Mouse (Mus musculus): ENCODE data around the gene Sfrp2.
A peak's percentile ranks its signal among the peaks of the same experiment; 100 is the strongest.

Gene Sfrp2

DNA sequence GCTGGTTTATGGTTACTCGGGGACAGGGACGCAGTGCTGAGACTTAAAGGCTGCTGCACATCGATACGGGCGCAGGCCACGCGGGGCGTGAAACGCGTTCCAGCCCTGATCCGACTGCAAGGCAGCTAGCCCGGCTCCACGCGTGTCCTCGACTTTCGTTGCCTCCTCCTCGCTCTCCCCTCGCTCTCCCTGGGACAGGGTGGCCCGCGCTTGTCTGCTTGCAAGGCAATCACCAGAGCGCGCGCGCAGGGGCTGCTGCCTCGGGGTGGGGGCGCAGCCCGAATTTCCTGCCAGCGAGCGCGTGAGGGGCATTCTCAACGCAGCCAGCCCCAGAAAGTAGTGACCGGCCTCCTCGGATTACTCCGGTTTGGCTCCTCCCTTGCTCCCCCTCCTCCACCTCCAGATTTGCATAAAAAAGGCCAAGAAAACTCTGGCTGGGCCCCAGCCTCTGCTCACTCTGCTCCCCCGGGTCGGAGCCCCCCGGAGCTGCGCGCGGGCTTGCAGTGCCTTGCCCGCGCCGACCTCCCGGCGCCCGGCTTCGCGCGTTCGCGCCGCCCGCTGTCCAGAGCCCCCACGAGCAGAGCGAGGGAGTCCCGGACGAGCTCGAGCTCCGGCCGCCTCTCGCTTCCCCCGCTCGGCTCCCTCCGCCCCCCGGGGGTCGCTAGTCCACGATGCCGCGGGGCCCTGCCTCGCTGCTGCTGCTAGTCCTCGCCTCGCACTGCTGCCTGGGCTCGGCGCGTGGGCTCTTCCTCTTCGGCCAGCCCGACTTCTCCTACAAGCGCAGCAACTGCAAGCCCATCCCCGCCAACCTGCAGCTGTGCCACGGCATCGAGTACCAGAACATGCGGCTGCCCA, at the start of gene Sfrp2:
TSS of gene Sfrp2 (plus strand) at position 451 of the 855 bp plus-strand sequence.
- peak; percentile 4 for DNase-seq

DNA sequence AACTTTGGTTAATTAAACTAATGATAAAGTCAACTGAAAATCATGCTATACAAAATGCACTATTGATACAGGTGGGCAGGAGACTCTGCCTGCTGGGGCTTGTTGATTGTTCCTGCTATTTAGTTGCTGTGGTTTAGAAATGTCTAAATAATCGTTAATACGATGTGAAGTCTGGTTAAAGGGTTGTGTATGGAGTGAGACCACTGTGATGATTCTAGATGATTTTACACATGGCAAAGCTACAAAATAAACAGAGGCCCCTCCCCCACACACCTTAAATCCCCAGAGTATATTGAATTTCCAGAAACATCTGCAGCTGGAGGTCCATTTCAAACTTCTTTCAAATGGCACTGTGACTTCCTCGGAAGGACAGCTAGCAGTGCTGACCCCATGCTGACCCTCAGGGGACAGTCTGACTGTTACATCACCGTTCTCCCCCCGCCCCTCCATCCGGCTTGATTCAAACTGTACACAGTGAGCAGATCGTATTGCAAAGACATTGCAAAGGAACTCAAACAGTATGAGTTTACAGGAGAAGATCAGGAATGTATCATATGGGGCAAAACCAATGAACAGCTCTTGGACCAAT, 48.4 kb upstream of the Sfrp2 start:
- DNase-seq: no peak

DNA sequence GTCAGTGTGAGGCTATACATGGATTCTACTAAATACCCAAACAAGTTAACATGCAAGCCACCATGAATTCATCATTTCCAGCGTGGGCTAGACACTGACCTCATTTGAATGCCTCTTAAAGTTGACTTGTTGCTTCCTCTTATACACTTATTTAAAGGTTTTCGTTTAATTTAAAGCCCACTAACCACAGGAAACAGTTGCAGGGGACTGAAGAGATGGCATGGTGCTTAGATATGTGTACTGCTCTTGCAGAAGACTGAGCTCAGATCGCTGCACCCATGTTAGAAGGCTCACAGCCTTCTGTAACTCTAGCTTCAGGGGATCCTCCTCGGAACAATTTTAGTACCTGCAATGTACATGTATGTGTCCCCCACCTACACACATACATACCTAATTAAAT, 47.5 kb upstream of the Sfrp2 start:
- no peak for DNase-seq

DNA sequence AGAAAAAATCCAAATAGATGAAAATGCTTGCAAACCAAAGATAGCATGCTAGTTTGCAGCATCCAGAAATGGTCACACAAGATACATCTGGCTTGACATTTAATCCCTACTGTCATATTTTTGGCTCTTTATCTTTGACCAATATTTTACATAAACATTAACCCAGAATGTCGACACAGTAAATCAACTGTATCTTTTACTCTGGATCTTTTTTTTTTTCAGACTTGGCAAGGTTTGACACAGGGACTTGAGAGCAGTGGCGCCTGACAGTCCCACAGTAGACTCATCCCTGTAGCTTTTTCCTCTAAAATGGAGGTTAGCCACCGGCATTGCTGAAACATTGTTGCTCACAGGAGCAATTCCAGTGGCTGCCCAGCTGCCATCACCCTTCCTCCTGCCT, 37.9 kb upstream of the Sfrp2 start:
- DNase-seq: no peak

DNA sequence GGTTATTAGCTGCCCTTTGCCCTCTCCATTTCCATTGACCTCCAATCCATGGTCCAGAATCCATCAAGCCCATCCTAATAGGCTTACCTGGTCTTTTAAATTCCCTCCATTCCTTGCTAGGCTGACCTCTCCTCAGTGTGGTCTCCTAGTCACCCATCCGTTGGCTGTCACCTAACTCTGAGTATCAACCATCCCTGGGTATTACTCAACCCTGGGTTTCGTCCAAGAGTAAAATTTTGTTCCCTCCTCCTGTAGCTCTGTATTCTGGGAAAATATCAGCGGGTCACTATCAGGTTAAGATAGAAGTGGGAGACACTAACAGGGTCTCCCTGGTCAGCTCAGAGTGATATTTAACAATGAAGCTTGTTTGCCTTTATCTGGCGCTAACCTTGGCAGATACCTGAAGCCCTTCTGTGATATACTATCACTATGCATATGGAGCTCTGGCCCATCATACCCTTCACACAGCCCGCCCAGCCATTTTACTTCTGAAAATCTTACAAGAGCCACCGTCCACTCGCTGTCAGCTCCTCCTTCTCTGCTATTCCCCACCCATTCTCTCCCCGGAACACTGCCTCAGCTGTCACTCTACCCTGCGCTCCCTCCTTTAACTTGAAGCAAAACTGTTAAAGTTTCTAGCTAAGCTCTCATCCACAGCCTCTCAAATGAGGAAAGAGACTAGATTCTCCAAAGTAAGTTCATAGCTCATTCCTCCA, 37.3 kb upstream of the Sfrp2 start:
- DNase-seq: no peak

DNA sequence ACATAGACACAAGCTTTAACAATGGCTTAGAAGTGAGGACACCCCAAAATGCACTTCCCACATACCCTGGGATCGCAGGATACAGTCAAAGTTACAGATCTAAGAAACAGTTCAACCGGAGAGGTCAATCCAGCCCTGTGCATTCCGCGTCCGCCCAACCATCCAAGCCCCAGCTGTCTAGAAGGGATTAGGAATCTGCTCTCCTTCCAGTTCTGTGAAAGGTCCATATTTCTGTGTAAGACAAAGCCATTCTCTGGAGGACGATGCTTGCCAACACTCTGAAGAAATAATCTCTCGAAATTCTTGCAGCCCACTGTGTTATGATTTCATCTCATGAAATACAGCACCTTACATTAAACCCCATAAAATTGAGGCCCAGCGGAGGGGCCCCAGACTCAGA, 32.1 kb upstream of the Sfrp2 start:
- DNase-seq: no peak

DNA sequence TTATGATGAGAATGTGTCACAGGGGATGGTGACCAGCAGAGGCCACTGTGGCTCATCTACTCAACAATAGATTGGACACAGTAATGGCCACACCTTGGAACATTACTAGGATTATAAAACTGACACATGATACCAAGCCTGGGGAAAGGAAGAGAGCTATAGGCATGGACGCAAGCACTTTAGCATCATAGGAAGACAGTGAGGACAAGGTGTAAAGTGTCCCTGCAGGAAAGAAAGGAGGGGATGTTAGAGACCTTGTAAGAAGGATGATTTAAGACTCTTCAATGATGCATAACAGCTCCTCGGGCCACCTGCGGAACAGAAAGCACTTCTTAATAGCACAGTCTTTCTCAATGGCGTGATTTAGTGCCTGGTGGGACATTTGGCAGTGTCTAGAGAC, 29.1 kb upstream of the Sfrp2 start:
- no peak for DNase-seq

DNA sequence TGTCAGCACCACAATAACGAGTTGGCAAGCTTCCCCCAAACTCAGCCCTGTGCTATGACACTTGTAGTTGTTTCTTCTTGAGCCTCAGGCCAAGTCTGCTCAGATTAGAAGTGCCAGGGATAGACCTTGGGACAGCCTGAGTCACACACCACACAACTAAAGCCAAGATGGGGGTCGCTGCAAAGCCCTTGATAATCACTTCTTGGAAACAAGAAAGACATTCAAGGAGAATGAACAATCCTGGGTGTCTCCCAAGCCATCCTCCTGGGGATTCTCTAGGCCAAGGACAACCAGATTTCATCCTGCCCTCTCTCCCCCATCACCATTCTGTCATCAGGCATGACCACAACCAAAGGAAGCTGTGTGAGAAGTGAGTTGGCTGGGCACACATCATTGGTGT, 25.9 kb upstream of the Sfrp2 start:
- no peak for DNase-seq

DNA sequence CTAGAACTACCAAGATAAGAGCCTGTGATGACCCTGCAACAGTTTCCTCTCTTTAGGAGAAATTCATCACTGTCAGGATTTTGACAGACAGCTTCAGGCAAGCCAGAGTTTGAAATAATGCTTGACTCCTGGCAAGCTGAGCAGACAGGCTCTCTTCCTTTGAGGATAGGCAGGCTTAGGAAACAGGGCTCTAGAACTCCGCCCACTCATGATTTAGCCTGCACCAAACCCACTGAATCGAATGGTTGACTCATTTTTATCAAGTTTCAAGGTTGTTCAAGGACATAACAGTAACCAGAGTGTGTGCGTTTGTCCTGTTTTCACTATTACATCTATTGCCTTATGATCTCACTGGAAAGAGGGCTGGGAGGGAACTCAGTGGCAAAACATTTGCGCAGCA, 18.8 kb upstream of the Sfrp2 start:
- no peak for DNase-seq

DNA sequence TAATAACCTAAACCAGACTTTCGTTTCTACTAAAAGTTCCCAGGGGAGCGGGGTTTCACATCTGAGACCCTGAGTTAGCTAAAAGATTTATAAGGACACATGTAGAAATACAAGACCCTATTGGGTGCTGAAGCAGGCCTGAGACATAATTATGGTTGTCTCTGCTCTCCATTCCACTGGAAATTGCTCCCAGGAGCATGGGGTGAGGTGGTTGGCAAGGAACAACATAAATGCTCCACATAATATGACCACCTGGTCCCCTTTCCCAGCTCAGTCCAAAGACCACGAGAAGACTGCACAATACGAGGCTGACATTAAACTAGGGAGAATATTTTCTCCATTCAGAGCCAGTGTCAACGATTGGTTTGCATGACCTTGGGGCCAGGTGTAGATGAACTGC, 18.2 kb upstream of the Sfrp2 start:
- no peak for DNase-seq

DNA sequence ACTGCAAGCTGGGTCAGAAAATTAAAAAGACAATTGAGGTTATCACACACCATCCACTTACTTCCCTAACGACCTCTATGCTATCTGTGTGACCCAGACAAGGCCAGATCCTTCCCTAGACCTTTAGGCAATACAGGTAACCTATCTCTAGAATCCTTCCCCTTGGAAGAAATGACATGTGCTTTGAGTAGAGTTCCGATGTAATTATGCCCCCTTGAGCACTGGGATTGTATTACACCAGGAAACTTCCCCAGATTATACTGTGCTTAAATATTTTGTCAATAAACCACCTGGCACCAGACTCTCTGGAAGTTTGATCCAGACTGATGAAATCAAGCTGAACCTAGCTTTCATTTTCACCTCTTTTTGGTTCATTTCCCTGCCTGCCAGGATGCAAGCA, 14.5 kb upstream of the Sfrp2 start:
- no peak for DNase-seq

DNA sequence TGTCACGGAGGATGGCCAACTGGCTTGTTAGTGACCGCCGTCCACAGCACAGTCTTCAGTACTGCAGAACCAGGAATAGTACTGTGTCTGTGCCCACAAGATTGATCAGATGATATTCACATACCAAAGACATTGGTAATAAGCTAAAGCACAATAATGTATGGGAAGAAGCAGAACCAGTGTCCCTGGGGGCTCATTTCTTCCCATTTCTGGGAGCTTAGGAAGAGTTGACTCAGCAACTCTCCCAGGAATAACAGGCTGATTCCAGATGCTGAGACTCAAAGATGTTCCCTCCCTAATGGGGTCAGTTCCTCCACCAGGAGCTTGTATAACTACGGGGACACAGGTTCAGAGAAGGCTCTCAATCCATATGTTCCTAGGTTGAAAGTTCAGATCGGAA, 13.9 kb upstream of the Sfrp2 start:
- DNase-seq: no peak

DNA sequence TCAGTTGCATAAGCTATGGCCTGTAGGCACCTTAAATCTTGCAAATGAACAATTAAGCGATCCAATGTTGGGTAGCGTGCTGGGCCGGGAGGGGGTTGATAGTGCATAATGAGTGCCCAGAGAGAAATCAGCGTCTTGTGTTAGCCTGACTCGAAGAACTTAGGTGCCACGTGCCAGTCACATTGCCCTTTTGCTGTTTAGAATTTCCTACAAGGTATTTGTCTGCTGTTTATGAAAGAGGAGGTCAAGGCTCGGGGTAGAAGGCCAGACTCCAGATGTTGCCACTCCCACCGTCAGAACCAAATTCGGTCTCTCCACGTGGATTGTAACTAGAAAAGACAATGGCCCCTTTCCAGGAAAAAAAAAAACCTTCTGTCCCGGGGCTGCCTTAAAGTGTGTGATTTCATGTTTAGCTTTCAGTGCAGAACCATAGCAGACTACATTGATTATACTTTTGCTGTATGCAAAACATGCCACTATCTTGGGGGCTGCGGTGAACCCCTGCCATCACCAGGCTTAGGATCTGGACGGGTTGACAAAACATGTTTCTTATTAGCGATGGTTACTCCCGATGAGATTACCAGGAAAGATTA, 11.0 kb upstream of the Sfrp2 start:
- no peak for DNase-seq

DNA sequence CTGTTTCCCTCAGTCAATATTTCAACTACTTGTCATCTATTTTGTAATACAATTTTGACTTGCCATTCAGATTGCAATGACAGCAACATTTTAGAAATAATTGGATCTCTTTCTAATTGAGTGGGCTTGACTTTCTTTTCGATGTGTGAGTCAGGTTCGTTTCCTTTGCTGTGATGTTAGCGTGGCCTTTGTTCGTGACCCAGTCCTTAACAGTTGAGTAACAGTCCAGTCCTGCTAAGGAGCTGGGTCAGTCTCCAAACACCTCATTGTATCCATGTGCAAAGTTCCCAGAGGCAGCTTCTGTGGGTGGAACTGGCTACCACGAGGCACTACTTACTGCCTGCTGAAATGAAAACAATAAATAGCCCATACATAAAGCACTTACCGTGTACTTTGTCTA, 10.5 kb upstream of the Sfrp2 start:
- DNase-seq: no peak

DNA sequence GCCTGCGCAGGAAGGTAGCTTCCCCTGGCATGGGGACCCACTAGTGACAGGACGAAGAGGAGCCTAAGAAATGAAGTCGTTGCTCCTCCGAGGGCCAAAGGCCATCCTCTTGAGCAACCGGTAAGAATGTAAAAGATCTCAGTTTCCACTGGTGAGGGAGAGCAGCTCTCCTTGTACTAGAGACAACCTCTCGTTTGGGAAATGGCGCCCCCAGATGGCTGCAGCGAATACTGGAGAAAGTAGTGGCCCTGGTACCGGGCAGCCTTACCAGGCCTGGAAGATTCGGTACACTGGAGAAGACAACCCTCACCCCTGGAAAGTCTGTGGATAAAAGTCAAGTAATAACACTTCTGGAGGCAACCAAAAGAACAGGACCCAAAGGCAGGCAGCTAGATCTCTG, 3.8 kb upstream of the Sfrp2 start:
- no peak for DNase-seq

DNA sequence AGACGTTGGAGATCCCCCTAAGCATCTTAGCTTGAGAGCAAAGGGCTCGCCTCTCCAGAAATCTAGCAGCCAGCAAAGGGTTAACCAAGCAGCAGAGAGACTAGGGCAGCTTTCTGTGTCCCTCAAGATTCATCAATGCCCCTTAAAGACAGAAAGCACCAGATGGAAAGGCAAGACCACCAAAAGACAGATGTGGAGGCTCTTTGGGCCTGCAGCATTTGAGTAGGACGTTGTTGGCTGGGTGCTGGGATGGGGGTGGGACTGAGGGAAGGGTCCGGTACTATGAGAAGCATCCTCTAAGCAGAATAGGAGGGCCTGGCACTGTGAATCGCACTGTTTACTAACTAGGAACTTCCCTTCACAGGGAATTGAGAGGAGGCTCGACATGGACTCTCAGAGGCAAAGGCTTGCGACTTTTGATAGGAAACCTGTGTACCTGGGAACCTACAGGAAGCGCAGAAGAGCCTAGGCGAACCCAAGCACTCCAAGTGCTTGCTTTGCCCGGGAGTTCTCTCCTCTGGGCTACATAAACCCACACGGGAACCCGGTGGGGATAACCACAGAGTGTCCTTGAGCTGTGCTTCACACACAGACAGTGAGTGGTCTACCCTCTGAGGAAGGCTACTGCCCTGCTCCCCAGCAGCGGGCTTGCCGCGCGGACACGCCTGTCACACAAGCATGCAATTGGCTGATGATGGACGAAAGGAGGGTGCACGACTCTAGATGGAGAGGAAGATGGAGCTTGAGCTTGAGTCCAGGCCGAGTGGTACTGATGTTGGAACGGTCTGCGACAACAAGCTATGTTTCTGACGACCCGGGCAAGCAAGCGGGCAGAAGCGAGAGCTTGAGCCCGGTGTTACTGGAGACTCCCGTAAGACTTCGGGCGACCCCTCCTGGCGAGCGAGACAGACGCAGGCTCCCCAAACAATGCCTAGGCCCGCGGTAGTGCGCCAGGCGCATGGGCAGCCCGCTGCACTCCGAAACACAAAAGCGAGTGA, 2.3 kb upstream of the Sfrp2 start:
- DNase-seq: peak; percentile 56

DNA sequence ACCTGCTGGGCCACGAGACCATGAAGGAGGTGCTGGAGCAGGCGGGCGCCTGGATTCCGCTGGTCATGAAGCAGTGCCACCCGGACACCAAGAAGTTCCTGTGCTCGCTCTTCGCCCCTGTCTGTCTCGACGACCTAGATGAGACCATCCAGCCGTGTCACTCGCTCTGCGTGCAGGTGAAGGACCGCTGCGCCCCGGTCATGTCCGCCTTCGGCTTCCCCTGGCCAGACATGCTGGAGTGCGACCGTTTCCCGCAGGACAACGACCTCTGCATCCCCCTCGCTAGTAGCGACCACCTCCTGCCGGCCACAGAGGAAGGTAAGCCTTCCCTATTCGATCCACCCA, 577 bp downstream of the Sfrp2 start:
- DNase-seq: no peak

DNA sequence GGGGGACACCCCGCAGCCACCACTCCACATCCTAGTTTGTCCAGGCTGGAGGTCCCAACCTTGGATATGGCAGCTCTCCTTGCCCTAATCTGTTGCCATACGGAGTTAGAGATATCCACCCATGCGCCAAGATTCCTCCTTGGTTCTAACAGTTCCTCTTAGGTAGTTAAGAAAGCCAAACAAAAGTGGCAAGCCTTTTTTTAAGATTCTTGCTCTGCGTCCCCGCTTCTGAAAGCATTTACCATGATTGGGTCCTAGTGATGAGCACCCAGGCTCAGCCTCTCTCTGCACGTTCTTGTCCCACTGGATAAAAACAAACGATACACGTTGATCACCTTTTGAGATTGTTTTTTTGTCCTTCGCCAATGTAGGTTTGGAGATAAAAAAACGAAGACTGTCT, 1.0 kb downstream of the Sfrp2 start:
- no peak for DNase-seq

DNA sequence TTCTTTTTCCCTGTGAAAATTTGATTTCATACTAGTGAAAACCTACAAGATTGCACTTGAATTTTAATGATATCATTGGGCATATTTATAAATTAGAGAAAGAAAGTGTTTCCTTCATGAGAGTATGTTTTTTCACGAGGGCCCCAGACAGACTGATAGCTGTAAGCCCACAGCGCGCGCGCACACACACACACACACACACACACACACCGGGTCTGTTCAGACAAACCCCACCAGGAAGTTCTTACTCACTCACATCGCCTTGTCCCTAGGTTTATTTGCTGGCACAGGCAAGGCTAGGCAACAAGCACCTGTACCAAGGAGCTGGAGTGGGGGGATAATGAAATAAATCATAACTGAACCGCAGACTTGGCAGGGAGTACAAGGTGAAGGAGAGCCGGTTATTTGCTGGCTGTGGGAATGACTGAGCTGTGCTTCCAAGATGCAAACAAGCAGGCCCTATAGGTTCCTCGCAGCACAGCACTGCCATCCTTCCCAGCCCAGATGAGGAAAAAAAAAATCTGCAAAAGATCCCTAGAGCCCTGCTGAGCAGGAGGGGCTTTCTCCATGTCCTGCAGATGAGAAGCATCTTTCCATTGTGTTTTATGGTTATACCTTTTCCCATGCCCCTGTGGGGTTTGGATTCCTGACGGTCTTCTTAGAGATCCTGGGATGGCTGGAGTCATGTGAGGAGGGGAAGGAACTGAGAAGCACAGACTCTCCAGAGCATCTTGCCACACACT, 2.3 kb downstream of the Sfrp2 start:
- no peak for DNase-seq

DNA sequence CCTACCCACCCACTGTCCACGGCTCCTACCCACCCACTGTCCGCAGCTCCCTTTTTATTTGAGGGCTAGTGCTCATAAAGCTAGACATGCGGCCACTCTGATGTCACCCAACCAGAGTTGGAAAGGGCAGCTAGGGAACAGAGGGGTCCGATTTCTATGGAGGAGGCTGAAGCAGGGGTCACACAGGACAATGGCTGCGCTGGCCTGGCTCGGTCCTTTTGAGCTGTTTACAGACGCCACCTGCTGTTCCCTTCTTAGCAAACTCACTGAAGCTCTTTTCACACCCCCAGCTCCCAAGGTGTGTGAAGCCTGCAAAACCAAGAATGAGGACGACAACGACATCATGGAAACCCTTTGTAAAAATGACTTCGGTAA, 2.9 kb downstream of the Sfrp2 start:
- DNase-seq: no peak

DNA sequence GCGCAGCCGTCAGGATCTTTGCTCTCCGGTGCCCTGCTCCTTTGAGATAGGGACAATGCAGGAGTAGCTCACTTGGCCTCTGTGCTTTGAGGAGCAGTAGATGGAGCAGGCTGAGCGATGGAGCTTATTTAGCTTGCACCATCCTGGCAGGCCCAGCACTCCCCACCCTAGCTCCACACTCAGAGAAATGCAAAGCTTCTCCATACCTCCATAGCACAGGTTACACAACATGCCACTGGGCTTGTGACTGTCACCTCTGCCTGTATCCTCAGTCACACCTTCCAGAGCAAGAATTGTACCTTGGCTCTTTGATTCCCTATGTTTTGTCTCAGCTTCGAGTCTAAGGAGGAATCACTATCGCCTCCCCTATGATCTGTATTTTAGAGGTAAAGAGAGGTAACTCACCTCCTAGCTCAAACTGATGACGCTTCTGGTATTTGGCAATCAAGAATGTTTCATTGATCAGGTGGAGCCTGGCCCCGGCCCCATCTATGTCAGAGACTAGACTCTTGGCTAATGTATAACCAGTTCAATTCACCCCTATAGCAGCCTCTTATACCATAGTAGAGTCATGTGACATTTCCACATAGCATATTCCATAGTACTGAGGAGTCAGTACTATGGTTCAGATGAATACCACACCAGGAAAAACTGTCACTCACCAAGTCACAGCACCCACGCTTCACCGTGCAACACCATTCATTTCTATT, 5.2 kb downstream of the Sfrp2 start:
- no peak for DNase-seq
